Mouse (Mus musculus): ENCODE results near the gene A3galt2. TPM values are rescaled to one million over a fixed set of nuclear protein-coding genes. Genes with fewer than 3 reads are reported as not detected.

A3galt2 gene
- polyA plus RNA-seq, 1 experiment from 2014 or later, result 0.17 TPM

DNA sequence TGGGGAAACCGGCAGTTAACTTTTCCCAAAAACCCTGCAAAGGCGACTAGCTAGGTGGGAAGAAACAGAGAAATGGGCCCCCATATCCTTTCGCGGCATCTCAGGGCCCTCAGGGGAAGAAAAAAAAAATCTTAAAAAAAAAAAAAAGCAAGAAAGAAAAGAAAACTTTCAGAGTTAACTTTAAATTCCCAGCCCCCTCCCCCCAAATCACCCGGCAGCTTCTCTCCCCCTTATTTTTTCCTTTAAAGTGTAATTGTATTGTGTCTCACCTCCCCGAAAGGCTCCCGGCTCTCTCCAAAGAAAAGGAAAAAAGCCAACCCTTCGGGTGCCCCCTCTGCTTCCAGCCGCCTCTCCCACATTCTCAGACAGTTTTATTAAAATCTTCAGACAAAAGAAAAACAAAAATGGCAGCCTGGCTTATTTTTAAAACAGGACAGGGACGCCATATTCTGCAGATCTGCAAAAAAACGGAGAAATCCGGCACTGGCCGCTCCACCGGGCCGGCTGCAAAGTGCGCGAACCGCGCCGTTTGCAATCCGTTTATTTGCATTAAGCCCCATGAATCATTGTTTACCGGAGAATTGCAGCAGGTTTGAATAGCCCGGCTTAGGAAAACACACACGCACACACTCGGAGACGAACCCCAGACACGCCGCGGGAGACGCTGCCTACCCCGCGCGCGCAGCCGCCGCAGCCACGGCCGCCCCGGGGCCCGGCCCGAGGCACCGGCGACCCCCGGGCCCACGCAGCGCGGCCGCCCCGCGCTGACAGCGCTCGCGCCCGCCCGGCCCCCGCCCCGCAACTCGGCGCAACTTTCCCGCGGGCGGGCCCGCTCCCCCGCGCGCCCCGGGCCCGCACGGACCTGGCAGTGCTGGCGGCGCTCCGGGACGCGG is 50.2 kb downstream of the A3galt2 start:
- 1% methylated on average over 61 of the region's 74 CpGs for WGBS
- H3K9me3 ChIP-seq (ENCODE audit: low read depth, low read length), result no peaks in the 10 kb centered on the region
- H3K36me3 ChIP-seq (ENCODE audit: insufficient read depth), result no peaks in the 10 kb centered on the region
- H3K27ac ChIP-seq (ENCODE audit: low read depth), result peak overlapping the region; percentile 99
- H3K4me3 ChIP-seq (ENCODE audit: low read depth, low read length), result peak overlapping the region; percentile 70
- peak overlapping the region; percentile 99 for H3K9ac ChIP-seq
- ATAC-seq (ENCODE audit: insufficient read depth) (no peak), DNase-seq (peak; percentile 72)
- no peak for TF ChIP-seq CTCF (IDR thresholded peaks at IDR 0.05; ENCODE audit: low read depth)
- H3K4me2 ChIP-seq, result peak overlapping the region; percentile 98
- no peaks in the 10 kb centered on the region for H3K27me3 ChIP-seq (ENCODE audit: insufficient read depth, low read length)
- H3K4me1 ChIP-seq (ENCODE audit: insufficient read depth), result peaks cover 22% of the 10 kb centered on the region

GRCm38 (mm10) chr4:128806043-128806826 is 51.1 kb downstream of the A3galt2 start, which contains the start of gene Zfp362:
Gene Zfp362 (minus strand): TSS chr4:128806045.
- Histone ChIP-seq H3K9me3 (ENCODE audit: low read depth, low read length) (no peaks in the 10 kb centered on the region), H3K27ac (ENCODE audit: low read depth) (peak within 1 kb of the TSS; percentile 99)
- peak; percentile 77 for DNase-seq

GRCm38 (mm10) chr4:128806827-128807179 is 51.6 kb downstream of the A3galt2 start:
- ATAC-seq (ENCODE audit: insufficient read depth) (peak; percentile 70), DNase-seq (peak; percentile 82)
- Histone ChIP-seq H3K27ac (ENCODE audit: low read depth) (peak overlapping the region; percentile 99), H3K9me3 (ENCODE audit: low read depth, low read length) (no peaks in the 10 kb centered on the region), H3K9ac (peak overlapping the region; percentile 99), H3K4me1 (ENCODE audit: insufficient read depth) (peaks cover 22% of the 10 kb centered on the region), H3K4me3 (ENCODE audit: low read depth, low read length) (peak overlapping the region; percentile 70), H3K27me3 (ENCODE audit: insufficient read depth, low read length) (no peaks in the 10 kb centered on the region), H3K36me3 (ENCODE audit: insufficient read depth) (no peaks in the 10 kb centered on the region), H3K4me2 (peak overlapping the region; percentile 98)
- WGBS, result 0% methylated on average over 15 of the region's 15 CpGs
- TF ChIP-seq CTCF (IDR thresholded peaks at IDR 0.05; ENCODE audit: low read depth), result no peak

More at GRCm38 (mm10) chr4:128806043-128806826, 51.1 kb downstream of the A3galt2 start, which contains the start of gene Zfp362:
- peak within 1 kb of the TSS; percentile 99 for H3K9ac ChIP-seq
- peak within 1 kb of the TSS; percentile 98 for H3K4me2 ChIP-seq
- H3K4me3 ChIP-seq (ENCODE audit: low read depth, low read length), result peak within 1 kb of the TSS; percentile 70
- ATAC-seq (ENCODE audit: insufficient read depth), result peak; percentile 56
- WGBS, result 1% methylated on average over 77 of the region's 111 CpGs
- peaks cover 22% of the 10 kb centered on the region for H3K4me1 ChIP-seq (ENCODE audit: insufficient read depth)
- no peaks in the 10 kb centered on the region for H3K36me3 ChIP-seq (ENCODE audit: insufficient read depth)
- H3K27me3 ChIP-seq (ENCODE audit: insufficient read depth, low read length), result no peaks in the 10 kb centered on the region
- no peak for TF ChIP-seq CTCF (IDR thresholded peaks at IDR 0.05; ENCODE audit: low read depth)

GRCm38 (mm10) chr4:128811382-128812056 is 56.4 kb downstream of the A3galt2 start:
- H3K36me3 ChIP-seq (ENCODE audit: insufficient read depth), result no peaks in the 10 kb centered on the region
- H3K27ac ChIP-seq (ENCODE audit: low read depth), result peak overlapping the region; percentile 71
- no peaks in the 10 kb centered on the region for H3K27me3 ChIP-seq (ENCODE audit: insufficient read depth, low read length)
- no peak for TF ChIP-seq CTCF (IDR thresholded peaks at IDR 0.05; ENCODE audit: low read depth)
- DNase-seq (peak; percentile 93), ATAC-seq (ENCODE audit: insufficient read depth) (peak; percentile 88)
- peak overlapping the region; percentile 72 for H3K4me2 ChIP-seq
- no peaks in the 10 kb centered on the region for H3K9me3 ChIP-seq (ENCODE audit: low read depth, low read length)
- peak overlapping the region; percentile 52 for H3K4me3 ChIP-seq (ENCODE audit: low read depth, low read length)
- 14% methylated on average over 16 of the region's 16 CpGs for WGBS
- peak overlapping the region; percentile 72 for H3K9ac ChIP-seq
- H3K4me1 ChIP-seq (ENCODE audit: insufficient read depth), result no peaks in the 10 kb centered on the region

DNA sequence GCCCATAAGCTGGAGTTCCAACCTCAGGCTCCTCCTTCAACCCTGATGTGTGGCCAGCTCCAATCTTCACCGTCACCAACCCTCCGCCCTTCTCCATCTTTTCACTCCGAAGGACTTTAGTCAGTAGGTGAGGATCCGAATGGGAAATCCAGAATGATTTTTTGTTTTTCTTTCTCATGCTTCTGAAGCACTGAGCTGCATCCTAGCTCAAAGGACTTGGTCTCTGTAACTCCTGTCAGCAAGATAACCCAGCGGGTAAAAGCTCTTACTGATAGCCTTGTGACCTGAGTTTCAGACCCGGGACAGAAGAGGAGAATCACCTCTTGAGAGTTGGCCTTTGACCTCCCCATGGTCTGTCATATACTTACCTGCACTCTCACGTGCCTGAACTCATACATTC is 61.8 kb downstream of the A3galt2 start:
- Histone ChIP-seq H3K4me2 (no peak overlapping the region), H3K4me1 (ENCODE audit: insufficient read depth) (no peaks in the 10 kb centered on the region), H3K27ac (ENCODE audit: low read depth) (no peak overlapping the region), H3K27me3 (ENCODE audit: insufficient read depth, low read length) (no peaks in the 10 kb centered on the region), H3K36me3 (ENCODE audit: insufficient read depth) (no peaks in the 10 kb centered on the region), H3K9ac (no peak overlapping the region), H3K9me3 (ENCODE audit: low read depth, low read length) (no peaks in the 10 kb centered on the region), H3K4me3 (ENCODE audit: low read depth, low read length) (no peak overlapping the region)
- ATAC-seq (ENCODE audit: insufficient read depth), result no peak
- TF ChIP-seq CTCF (IDR thresholded peaks at IDR 0.05; ENCODE audit: low read depth), result no peak
- no peak for DNase-seq
- WGBS, result 28% methylated on average over 7 of the region's 7 CpGs

Other genes with a start within 250 kb of the A3galt2 start
- gene Zscan20, start 145.3 kb upstream of the A3galt2 start, polyA plus RNA-seq (2014; fragmentation: Nextera tagmentation; extraction: Ambion mirVana), result 3.5 and 4.0 TPM in 2 replicates
- 0.26 and 0.30 TPM in 2 replicates for gene Tlr12, start 136.7 kb upstream of the A3galt2 start, polyA plus RNA-seq (2014; fragmentation: Nextera tagmentation; extraction: Ambion mirVana)
- gene Phc2, start 100.7 kb upstream of the A3galt2 start, polyA plus RNA-seq (2014; fragmentation: Nextera tagmentation; extraction: Ambion mirVana), result 99.0 and 107 TPM in 2 replicates
- gene Zfp362, start 50.7 kb downstream of the A3galt2 start, polyA plus RNA-seq (2014; fragmentation: Nextera tagmentation; extraction: Ambion mirVana), result 41.9 and 48.0 TPM in 2 replicates
- 8.4 and 8.5 TPM in 2 replicates for gene Trim62, start 128.2 kb downstream of the A3galt2 start, polyA plus RNA-seq (2014; fragmentation: Nextera tagmentation; extraction: Ambion mirVana)
- 17.6 and 21.2 TPM in 2 replicates for gene Azin2, start 207.1 kb downstream of the A3galt2 start, polyA plus RNA-seq (2014; fragmentation: Nextera tagmentation; extraction: Ambion mirVana)
- 138 and 148 TPM in 2 replicates for gene Ak2, start 236.6 kb downstream of the A3galt2 start, polyA plus RNA-seq (2014; fragmentation: Nextera tagmentation; extraction: Ambion mirVana)